Mouse (Mus musculus) heart, embryonic 12.5 days (tissue): ENCODE measurements at regions not wholly inside any gene's neighbourhood (a gene's known extent, or its start where the extent isn't known, plus 50 kb on each side); places are given as distances from the start of the nearest gene placed in this dataset.

ENCODE experiments used
- ATAC-seq: fragments of 200-750 bp; cut with Nextera tagmentation; 2 replicates; pipeline ENCODE4 v1.8.0; 2017; ENCODE audit warnings: moderate TSS enrichment, moderate library complexity; ENCODE audit not compliant: insufficient number of reproducible peaks, low FRiP score
- H3K27ac ChIP-seq: fragments of 300-500 bp; sonication (generic); 2 replicates; pipeline ENCODE4 v1.5.1; 2016; ENCODE audit warnings: mild to moderate bottlenecking, moderate library complexity; ENCODE audit not compliant: poor library complexity, severe bottlenecking
- H3K27me3 ChIP-seq: fragments of 300-500 bp; sonication (generic); replicated peaks from 2 replicates; pipeline ENCODE4 v1.6.1; 2016; ENCODE audit warnings: mild to moderate bottlenecking, moderate library complexity
- H3K36me3 ChIP-seq: fragments of 300-500 bp; sonication (generic); 2 replicates; pipeline ENCODE4 v1.6.1; 2016; ENCODE audit warnings: mild to moderate bottlenecking, moderate library complexity
- H3K4me1 ChIP-seq: fragments of 300-500 bp; sonication (generic); replicated peaks from 2 replicates; pipeline ENCODE4 v1.6.1; 2016; ENCODE audit warnings: mild to moderate bottlenecking
- H3K4me2 ChIP-seq: fragments of 300-500 bp; sonication (generic); 2 replicates; pipeline ENCODE4 v1.6.1; 2016; ENCODE audit warnings: mild to moderate bottlenecking, moderate library complexity
- H3K4me3 ChIP-seq: fragments of 300-500 bp; sonication (generic); 2 replicates; pipeline ENCODE4 v1.5.1; 2016; ENCODE audit warnings: mild to moderate bottlenecking
- H3K9ac ChIP-seq: fragments of 300-500 bp; sonication (generic); 2 replicates; pipeline ENCODE4 v1.6.1; 2016; ENCODE audit warnings: mild to moderate bottlenecking, moderate library complexity
- H3K9me3 ChIP-seq: fragments of 300-500 bp; sonication (generic); replicated peaks from 2 replicates; pipeline ENCODE4 v1.6.1; 2016; ENCODE audit warnings: mild to moderate bottlenecking, moderate library complexity
- WGBS: fragments of 180-500 bp; shearing (Covaris S2); methylation state at CpG from one replicate; pipeline ENCODE4 v1.1.7; 2016; 5-methylcytosine and 5-hydroxymethylcytosine counted together

- ATAC-seq = no peak
- no peak overlapping the region for H3K4me3 ChIP-seq
- H3K9ac ChIP-seq = no peak overlapping the region
- H3K4me1 ChIP-seq = no peaks in the 10 kb centered on the region
- H3K4me2 ChIP-seq = no peak overlapping the region
- no peak overlapping the region for H3K27ac ChIP-seq
- no peaks in the 10 kb centered on the region for H3K36me3 ChIP-seq
- no peaks in the 10 kb centered on the region for H3K9me3 ChIP-seq
- WGBS = 79% methylated on average over 4 of the region's 4 CpGs
- no peaks in the 10 kb centered on the region for H3K27me3 ChIP-seq
Observed at GRCm38 (mm10) chr2:147277636-147278035, 83.6 kb upstream of the Nkx2-2 start.

- Histone ChIP-seq H3K27me3 (no peaks in the 10 kb centered on the region), H3K9ac (no peak overlapping the region), H3K36me3 (no peaks in the 10 kb centered on the region), H3K27ac (no peak overlapping the region), H3K4me1 (no peaks in the 10 kb centered on the region), H3K4me3 (no peak overlapping the region), H3K9me3 (no peaks in the 10 kb centered on the region), H3K4me2 (no peak overlapping the region)
- ATAC-seq = no peak
- 62% methylated on average over 1 of the region's 1 CpGs for WGBS
Observed at GRCm38 (mm10) chr2:147269171-147269570, 75.1 kb upstream of the Nkx2-2 start.

GRCm38 (mm10) chr2:147267901-147268300, 73.9 kb upstream of the Nkx2-2 start:
- ATAC-seq = no peak
- no peak overlapping the region for H3K27ac ChIP-seq

GRCm38 (mm10) chr2:147267257-147267656, 73.2 kb upstream of the Nkx2-2 start:
- Histone ChIP-seq H3K4me2 (no peak overlapping the region), H3K9me3 (no peaks in the 10 kb centered on the region), H3K36me3 (no peaks in the 10 kb centered on the region), H3K4me1 (no peaks in the 10 kb centered on the region), H3K27me3 (no peaks in the 10 kb centered on the region), H3K27ac (no peak overlapping the region), H3K9ac (no peak overlapping the region), H3K4me3 (no peak overlapping the region)
- ATAC-seq = no peak
- WGBS = 81% methylated on average over 3 of the region's 3 CpGs

More at GRCm38 (mm10) chr2:147267901-147268300, 73.9 kb upstream of the Nkx2-2 start:
- Histone ChIP-seq H3K36me3 (no peaks in the 10 kb centered on the region), H3K9ac (no peak overlapping the region), H3K4me1 (no peaks in the 10 kb centered on the region), H3K27me3 (no peaks in the 10 kb centered on the region), H3K9me3 (no peaks in the 10 kb centered on the region), H3K4me3 (no peak overlapping the region), H3K4me2 (no peak overlapping the region)
- WGBS = 75% methylated on average over 5 of the region's 5 CpGs

GRCm38 (mm10) chr2:147256696-147257095, 62.7 kb upstream of the Nkx2-2 start:
- no peak overlapping the region for H3K4me3 ChIP-seq
- H3K9ac ChIP-seq = no peak overlapping the region
- no peaks in the 10 kb centered on the region for H3K4me1 ChIP-seq
- no peak overlapping the region for H3K27ac ChIP-seq
- H3K4me2 ChIP-seq = no peak overlapping the region
- H3K27me3 ChIP-seq = no peaks in the 10 kb centered on the region; the same call in 1 of the 2 replicates
- 26% methylated on average over 6 of the region's 6 CpGs for WGBS
- no peaks in the 10 kb centered on the region for H3K36me3 ChIP-seq
- no peak for ATAC-seq
- peaks cover 3% of the 10 kb centered on the region; the same call in 1 of the 2 replicates for H3K9me3 ChIP-seq

GRCm38 (mm10) chr2:147254944-147255343, 60.9 kb upstream of the Nkx2-2 start:
- H3K9me3 ChIP-seq = peaks cover 3% of the 10 kb centered on the region; the same call in 1 of the 2 replicates
- H3K4me2 ChIP-seq = no peak overlapping the region
- H3K4me1 ChIP-seq = no peaks in the 10 kb centered on the region
- H3K9ac ChIP-seq = no peak overlapping the region
- H3K27ac ChIP-seq = no peak overlapping the region
- 67% methylated on average over 3 of the region's 3 CpGs for WGBS
- ATAC-seq = no peak
- H3K4me3 ChIP-seq = no peak overlapping the region
- H3K36me3 ChIP-seq = no peaks in the 10 kb centered on the region
- H3K27me3 ChIP-seq = no peaks in the 10 kb centered on the region; the same call in 1 of the 2 replicates

GRCm38 (mm10) chr2:147254137-147254536, 60.1 kb upstream of the Nkx2-2 start:
- peaks cover 3% of the 10 kb centered on the region; the same call in 1 of the 2 replicates for H3K9me3 ChIP-seq
- no peak overlapping the region for H3K27ac ChIP-seq
- H3K36me3 ChIP-seq = no peaks in the 10 kb centered on the region
- no peak for ATAC-seq
- H3K9ac ChIP-seq = no peak overlapping the region
- no peaks in the 10 kb centered on the region; the same call in 1 of the 2 replicates for H3K27me3 ChIP-seq
- no peaks in the 10 kb centered on the region for H3K4me1 ChIP-seq
- WGBS = 67% methylated on average over 5 of the region's 5 CpGs
- no peak overlapping the region for H3K4me3 ChIP-seq
- no peak overlapping the region for H3K4me2 ChIP-seq

- H3K36me3 ChIP-seq = no peaks in the 10 kb centered on the region
- H3K4me2 ChIP-seq = no peak overlapping the region
- H3K9me3 ChIP-seq = no peaks in the 10 kb centered on the region
- no peak overlapping the region for H3K27ac ChIP-seq
- H3K4me3 ChIP-seq = no peak overlapping the region
- 75% methylated on average over 6 of the region's 6 CpGs for WGBS
- H3K4me1 ChIP-seq = no peaks in the 10 kb centered on the region
- H3K9ac ChIP-seq = no peak overlapping the region
- no peak for ATAC-seq
- H3K27me3 ChIP-seq = peaks cover 14% of the 10 kb centered on the region
Observed at GRCm38 (mm10) chr2:147247981-147248514, 54.0 kb upstream of the Nkx2-2 start.

- no peak for ATAC-seq
- H3K9me3 ChIP-seq = no peaks in the 10 kb centered on the region
- peaks cover 14% of the 10 kb centered on the region for H3K27me3 ChIP-seq
- H3K4me3 ChIP-seq = no peak overlapping the region
- H3K4me1 ChIP-seq = no peaks in the 10 kb centered on the region
- no peak overlapping the region for H3K4me2 ChIP-seq
- WGBS = 75% methylated on average over 8 of the region's 8 CpGs
- no peak overlapping the region for H3K9ac ChIP-seq
- H3K36me3 ChIP-seq = no peaks in the 10 kb centered on the region
- no peak overlapping the region for H3K27ac ChIP-seq
Observed at GRCm38 (mm10) chr2:147247238-147247637, 53.2 kb upstream of the Nkx2-2 start.

GRCm38 (mm10) chr2:147244406-147244805, 50.4 kb upstream of the Nkx2-2 start:
- Histone ChIP-seq H3K9ac (no peak overlapping the region), H3K36me3 (no peaks in the 10 kb centered on the region), H3K9me3 (no peaks in the 10 kb centered on the region), H3K27ac (no peak overlapping the region), H3K27me3 (peaks cover 14% of the 10 kb centered on the region), H3K4me2 (no peak overlapping the region), H3K4me3 (no peak overlapping the region), H3K4me1 (no peaks in the 10 kb centered on the region)
- WGBS = 83% methylated on average over 1 of the region's 1 CpGs
- no peak for ATAC-seq
